Mouse (Mus musculus) stomach, postnatal 0 days (tissue): Measurements from ENCODE around the gene Astl. TPM values are rescaled to one million over a fixed set of nuclear protein-coding genes. Genes with fewer than 3 reads are reported as not detected.

Experiments
- ATAC-seq: fragments of 200-750 bp; cut with Nextera tagmentation; 2 replicates; pipeline ENCODE4 v1.8.0; 2017; ENCODE audit not compliant: low FRiP score, low TSS enrichment
- DNase-seq: peaks from one replicate; pipeline ENCODE4 v3.0.0-alpha.2; 2016; ENCODE audit warnings: low spot score
- H3K27ac ChIP-seq: fragments of 300-500 bp; sonication (generic); replicated peaks from 2 replicates; pipeline ENCODE4 v1.5.1; 2014; ENCODE audit warnings: mild to moderate bottlenecking, control low read depth
- H3K27me3 ChIP-seq: fragments of 300-500 bp; sonication (generic); 2 replicates; pipeline ENCODE4 v1.6.1; 2014; ENCODE audit warnings: low read length; ENCODE audit not compliant: control insufficient read depth, insufficient read depth
- H3K36me3 ChIP-seq: fragments of 300-500 bp; sonication (generic); 2 replicates; pipeline ENCODE4 v1.6.1; 2014; ENCODE audit warnings: low read length, mixed read lengths; ENCODE audit not compliant: control insufficient read depth, insufficient read depth
- H3K4me1 ChIP-seq: fragments of 300-500 bp; sonication (generic); replicated peaks from 2 replicates; pipeline ENCODE4 v1.6.1; 2014; ENCODE audit warnings: antibody characterized with exemption; ENCODE audit not compliant: control insufficient read depth, insufficient read depth
- H3K4me2 ChIP-seq: fragments of 300-500 bp; sonication (generic); replicated peaks from 2 replicates; pipeline ENCODE4 v1.6.1; 2014; ENCODE audit warnings: low read depth, mild to moderate bottlenecking, control low read depth, moderate library complexity
- H3K4me3 ChIP-seq: fragments of 300-500 bp; sonication (generic); 2 replicates; pipeline ENCODE4 v1.5.1; 2014; ENCODE audit warnings: low read depth, low read length, control low read depth
- H3K9ac ChIP-seq: fragments of 300-500 bp; sonication (generic); 2 replicates; pipeline ENCODE4 v1.6.1; 2014; ENCODE audit warnings: mild to moderate bottlenecking, low read length, control low read depth, mixed read lengths
- H3K9me3 ChIP-seq: fragments of 300-500 bp; sonication (generic); 2 replicates; pipeline ENCODE4 v1.6.1; 2016; ENCODE audit warnings: low read length; ENCODE audit not compliant: control insufficient read depth
- CTCF ChIP-seq: IDR thresholded peaks from 2 replicates; pipeline ENCODE4 v1.5.1; 2016; ENCODE audit warnings: antibody characterized with exemption, low read depth, mild to moderate bottlenecking, moderate library complexity
- EP300 ChIP-seq: optimal IDR thresholded peaks from 2 replicates; pipeline ENCODE3; 2016; ENCODE audit warnings: antibody characterized with exemption
- WGBS: fragments of 180-500 bp; shearing (Covaris S2); extraction: QIAGEN DNeasy Blood & Tissue Kit; methylation state at CpG from one replicate; pipeline ENCODE4 v1.1.7; 2014; 5-methylcytosine and 5-hydroxymethylcytosine counted together
- polyA plus RNA-seq: library from polyadenylated mRNA; unstranded; fragments of >200 nt; fragmentation: Nextera tagmentation; extraction: Ambion mirVana; gene quantifications from 2 replicates; pipeline ENCODE4 v1.2.1, GENCODE M21; 2015

Gene Astl
- polyA plus RNA-seq, 1 experiment from 2014 or later: not detected

- H3K36me3 ChIP-seq: no peaks in the 10 kb centered on the region
- no peak overlapping the region for H3K4me2 ChIP-seq
Observed at GRCm38 (mm10) chr2:127390846-127391245, 52.4 kb downstream of the Astl start.

GRCm38 (mm10) chr2:127391323-127391722 lies 52.9 kb downstream of the Astl start:
- no peak overlapping the region for H3K4me2 ChIP-seq
- no peak overlapping the region for H3K9ac ChIP-seq
- no peaks in the 10 kb centered on the region for H3K4me1 ChIP-seq
- no peak for TF ChIP-seq EP300
- TF ChIP-seq CTCF: no peak
- H3K9me3 ChIP-seq: no peaks in the 10 kb centered on the region
- H3K4me3 ChIP-seq: no peak overlapping the region
- H3K27ac ChIP-seq: no peak overlapping the region
- H3K36me3 ChIP-seq: no peaks in the 10 kb centered on the region
- H3K27me3 ChIP-seq: no peaks in the 10 kb centered on the region
- ATAC-seq (no peak), DNase-seq (no peak)
- 46% methylated on average over 3 of the region's 3 CpGs for WGBS

More at GRCm38 (mm10) chr2:127390846-127391245, 52.4 kb downstream of the Astl start:
- DNase-seq (no peak), ATAC-seq (no peak)
- Histone ChIP-seq H3K4me1 (no peaks in the 10 kb centered on the region), H3K4me3 (no peak overlapping the region), H3K9ac (no peak overlapping the region), H3K27me3 (no peaks in the 10 kb centered on the region), H3K9me3 (no peaks in the 10 kb centered on the region), H3K27ac (no peak overlapping the region)
- WGBS: 37% methylated on average over 4 of the region's 4 CpGs
- TF ChIP-seq CTCF: no peak
- TF ChIP-seq EP300: no peak

GRCm38 (mm10) chr2:127394606-127395161 lies 56.2 kb downstream of the Astl start:
- H3K9me3 ChIP-seq: no peaks in the 10 kb centered on the region
- DNase-seq (no peak), ATAC-seq (no peak)
- H3K9ac ChIP-seq: no peak overlapping the region
- H3K36me3 ChIP-seq: no peaks in the 10 kb centered on the region
- H3K27ac ChIP-seq: no peak overlapping the region
- no peaks in the 10 kb centered on the region for H3K27me3 ChIP-seq
- 68% methylated on average over 5 of the region's 5 CpGs for WGBS
- no peak for TF ChIP-seq CTCF
- TF ChIP-seq EP300: no peak
- no peak overlapping the region for H3K4me3 ChIP-seq
- H3K4me1 ChIP-seq: no peaks in the 10 kb centered on the region
- H3K4me2 ChIP-seq: no peak overlapping the region

- no peak for DNase-seq
- Histone ChIP-seq H3K9ac (no peak overlapping the region), H3K4me2 (no peak overlapping the region), H3K4me3 (no peak overlapping the region), H3K36me3 (no peaks in the 10 kb centered on the region), H3K27ac (no peak overlapping the region), H3K9me3 (no peaks in the 10 kb centered on the region), H3K4me1 (no peaks in the 10 kb centered on the region), H3K27me3 (no peaks in the 10 kb centered on the region)
- ATAC-seq: no peak
- 80% methylated on average over 7 of the region's 7 CpGs for WGBS
- no peak for TF ChIP-seq EP300
- no peak for TF ChIP-seq CTCF
Observed at GRCm38 (mm10) chr2:127398738-127399137, 60.3 kb downstream of the Astl start.

Other genes with a start within 250 kb of the Astl start
- gene Ncaph, start 204.7 kb upstream of the Astl start, polyA plus RNA-seq: 14.5 and 18.3 TPM in 2 replicates
- gene Itpripl1, start 195.2 kb upstream of the Astl start, polyA plus RNA-seq: 16.9 and 18.3 TPM in 2 replicates
- gene 1810024B03Rik, start 130.4 kb upstream of the Astl start, polyA plus RNA-seq: 1.7 and 1.8 TPM in 2 replicates
- gene Snrnp200, start 130.3 kb upstream of the Astl start, polyA plus RNA-seq: 13.8 and 16.9 TPM in 2 replicates
- gene Ciao1, start 90.8 kb upstream of the Astl start, polyA plus RNA-seq: 41.6 and 42.0 TPM in 2 replicates
- 27.0 and 27.1 TPM in 2 replicates for gene Tmem127, start 90.7 kb upstream of the Astl start, polyA plus RNA-seq
- 57.3 and 62.7 TPM in 2 replicates for gene Stard7, start 68.4 kb upstream of the Astl start, polyA plus RNA-seq
- gene Dusp2, start 2.5 kb upstream of the Astl start, polyA plus RNA-seq: 2.6 and 3.2 TPM in 2 replicates
- 0.36 and 0.57 TPM in 2 replicates for gene Adra2b, start 24.6 kb downstream of the Astl start, polyA plus RNA-seq
- gene Gpat2, start 86.6 kb downstream of the Astl start, polyA plus RNA-seq: 0.34 TPM in 2 replicates
- 27.3 and 30.9 TPM in 2 replicates for gene Fahd2a, start 105.9 kb downstream of the Astl start, polyA plus RNA-seq
- 1.2 TPM in 2 replicates for gene Kcnip3, start 183.5 kb downstream of the Astl start, polyA plus RNA-seq
- 17.2 and 20.5 TPM in 2 replicates for gene Prom2, start 202.8 kb downstream of the Astl start, polyA plus RNA-seq
- 1.9 TPM in 2 replicates for gene Zfp661, start 248.5 kb downstream of the Astl start, polyA plus RNA-seq
- 87.0 and 90.2 TPM in 2 replicates for gene Mrps5, start 248.6 kb downstream of the Astl start, polyA plus RNA-seq